Mouse (Mus musculus) heart, postnatal 10 days (tissue): ENCODE data around the gene Atg101. TPM values are rescaled to one million over a fixed set of nuclear protein-coding genes. Genes with fewer than 3 reads are reported as not detected.

Source experiments
- DNase-seq, 2 experiments: peaks; one replicate each; pipeline ENCODE4 v3.0.0; 2021
- intact Hi-C: fragments of 180-260 bp; cut with DNase I; formaldehyde crosslinking; loops from one replicate; pipeline ENCODE4 v1.15.1; 2025
- total RNA-seq, 2 experiments: library from RNA; stranded (reverse); gene quantifications; 2 replicates each; pipeline ENCODE4 v1.2.3; 2021

Atg101 gene
- total RNA-seq, 2 experiments from 2014 or later, result 24.1 to 28.2 TPM

- DNase-seq, result peak in 1 of 2 experiments; percentile 37
- intact Hi-C loops, result no loop called here
These were observed 44.9 kb downstream of the Atg101 start for GRCm38 (mm10) chr15:101328876-101329563.

- no peak for DNase-seq
- intact Hi-C loops, result no loop called here
These were observed 45.5 kb downstream of the Atg101 start for GRCm38 (mm10) chr15:101329564-101329892.

GRCm38 (mm10) chr15:101331090-101331489, 47.0 kb downstream of the Atg101 start:
- no peak for DNase-seq
- intact Hi-C loops, result loop anchor here (10.0 kb wide), 1 partner anchor 374 kb away; no protein-coding TSS in a partner anchor

GRCm38 (mm10) chr15:101332370-101332769, 48.3 kb downstream of the Atg101 start:
- intact Hi-C loops, result loop anchor here (10.0 kb wide), 1 partner anchor 372 kb away; no protein-coding TSS in a partner anchor
- no peak for DNase-seq

GRCm38 (mm10) chr15:101333165-101333564, 49.1 kb downstream of the Atg101 start:
- DNase-seq, result no peak
- intact Hi-C loops, result loop anchor here (10.0 kb wide), 1 partner anchor 372 kb away; no protein-coding TSS in a partner anchor

GRCm38 (mm10) chr15:101333648-101334047, 49.6 kb downstream of the Atg101 start:
- intact Hi-C loops, result loop anchor here (10.0 kb wide), 1 partner anchor 371 kb away; no protein-coding TSS in a partner anchor
- DNase-seq, result no peak

GRCm38 (mm10) chr15:101336474-101337174, 52.6 kb downstream of the Atg101 start:
- DNase-seq, result peak in 1 of 2 experiments; percentile 21
- intact Hi-C loops, result loop anchor here (5.0 to 10.0 kb wide), 2 partner anchors 368 to 731 kb away; no protein-coding TSS in a partner anchor

GRCm38 (mm10) chr15:101338359-101338758, 54.3 kb downstream of the Atg101 start:
- intact Hi-C loops, result loop anchor here (2.0 to 10.0 kb wide), 4 partner anchors 48 to 729 kb away; no protein-coding TSS in a partner anchor
- peak; percentile 46 to 52 for DNase-seq

- intact Hi-C loops, result loop anchor here (1.0 to 10.0 kb wide), 5 partner anchors 47 to 728 kb away; no protein-coding TSS in a partner anchor
- peak; percentile 88 to 93 for DNase-seq
These were observed 55.5 kb downstream of the Atg101 start for GRCm38 (mm10) chr15:101339537-101339936.

Other genes starting within 250 kb of the Atg101 start
- gene Gm47841, start 236.9 kb upstream of the Atg101 start, total RNA-seq, result under 1 TPM; 0.25 to 0.41 TPM
- gene Fignl2, start 205.7 kb upstream of the Atg101 start, total RNA-seq, result 1 to 10 TPM; 3.5 to 3.9 TPM
- gene Ankrd33, start 168.5 kb upstream of the Atg101 start, total RNA-seq, result not detected
- gene Acvrl1, start 155.8 kb upstream of the Atg101 start, total RNA-seq, result 10 to 100 TPM; 27.1 to 36.6 TPM
- 10 to 100 TPM; 18.7 to 20.9 TPM for gene Acvr1b, start 110.2 kb upstream of the Atg101 start, total RNA-seq
- 10 to 100 TPM; 14.9 to 18.0 TPM for gene Grasp, start 60.1 kb upstream of the Atg101 start, total RNA-seq
- gene Nr4a1, start 30.0 kb upstream of the Atg101 start, total RNA-seq, result 10 to 100 TPM; 16.8 to 20.4 TPM
- 1 to 10 TPM; 2.3 to 3.6 TPM for gene 6030408B16Rik, start 8.9 kb downstream of the Atg101 start, total RNA-seq
- gene Krt80, start 85.9 kb downstream of the Atg101 start, total RNA-seq, result 1 to 10 TPM; 1.7 to 2.2 TPM
- gene Krt7, start 126.8 kb downstream of the Atg101 start, total RNA-seq, result 1 to 10 TPM; 3.8 to 4.5 TPM
- not detected for gene Krt87, start 154.5 kb downstream of the Atg101 start, total RNA-seq
- not detected for gene Krt88, start 163.5 kb downstream of the Atg101 start, total RNA-seq
- not detected for gene Krt81, start 179.5 kb downstream of the Atg101 start, total RNA-seq
- gene Krt86, start 189.2 kb downstream of the Atg101 start, total RNA-seq, result not detected
- gene Krt83, start 207.2 kb downstream of the Atg101 start, total RNA-seq, result not detected
- gene Gm49425, start 233.0 kb downstream of the Atg101 start, total RNA-seq, result not detected
- gene Krt84, start 248.5 kb downstream of the Atg101 start, total RNA-seq, result not detected